Mouse (Mus musculus) embryonic facial prominence, embryonic 10.5 days (tissue): ENCODE measurements around the gene Ap1g2. TPM values are rescaled to one million over a fixed set of nuclear protein-coding genes. Genes with fewer than 3 reads are reported as not detected.

Experiments
- DNase-seq: peaks from one replicate; pipeline ENCODE4 v3.0.0-alpha.2; 2017; ENCODE audit warnings: low spot score
- H3K27ac ChIP-seq: fragments of 300-500 bp; sonication (generic); replicated peaks from 2 replicates; pipeline ENCODE4 v1.5.1; 2016; ENCODE audit warnings: mild to moderate bottlenecking
- H3K27me3 ChIP-seq: fragments of 300-500 bp; sonication (generic); replicated peaks from 2 replicates; pipeline ENCODE4 v1.6.1; 2016; ENCODE audit warnings: low read depth, mild to moderate bottlenecking; ENCODE audit not compliant: poor library complexity, severe bottlenecking
- H3K36me3 ChIP-seq: fragments of 300-500 bp; sonication (generic); replicated peaks from 2 replicates; pipeline ENCODE4 v1.6.1; 2016; ENCODE audit warnings: mild to moderate bottlenecking, moderate library complexity
- H3K4me1 ChIP-seq: fragments of 300-500 bp; sonication (generic); 2 replicates; pipeline ENCODE4 v1.6.1; 2016
- H3K4me3 ChIP-seq: fragments of 300-500 bp; sonication (generic); 2 replicates; pipeline ENCODE4 v1.5.1; 2016; ENCODE audit warnings: mild to moderate bottlenecking, moderate library complexity
- H3K9me3 ChIP-seq: fragments of 300-500 bp; sonication (generic); 2 replicates; pipeline ENCODE4 v1.6.1; 2016; ENCODE audit warnings: mild to moderate bottlenecking
- WGBS: fragments of 180-500 bp; shearing (Covaris S2); methylation state at CpG from one replicate; pipeline ENCODE4 v1.1.7; 2016; 5-methylcytosine and 5-hydroxymethylcytosine counted together
- polyA plus RNA-seq: library from polyadenylated mRNA; unstranded; fragments of >200 nt; fragmentation: Nextera tagmentation; extraction: Ambion mirVana; gene quantifications from 2 replicates; pipeline ENCODE4 v1.2.1, GENCODE M21; 2016

Gene Ap1g2
- polyA plus RNA-seq, 1 experiment from 2014 or later, result 15.8 TPM

- 9% methylated on average over 21 of the region's 21 CpGs for WGBS
- DNase-seq, result no peak
- peaks cover 63% of the 10 kb centered on the region for H3K4me1 ChIP-seq
- H3K27me3 ChIP-seq, result peaks cover 73% of the 10 kb centered on the region
- H3K4me3 ChIP-seq, result peak overlapping the region; percentile 45
- peak overlapping the region; percentile 44; the same call in 1 of the 2 replicates for H3K27ac ChIP-seq
- no peaks in the 10 kb centered on the region for H3K9me3 ChIP-seq
- H3K36me3 ChIP-seq, result no peaks in the 10 kb centered on the region
These were observed 2.9 kb upstream of the Ap1g2 start for GRCm38 (mm10) chr14:55109048-55109873.

- H3K4me1 ChIP-seq, result peaks cover 55% of the 10 kb centered on the region
These were observed 1.9 kb upstream of the Ap1g2 start for GRCm38 (mm10) chr14:55108202-55108870.

GRCm38 (mm10) chr14:55106990-55107389 lies 597 bp upstream of the Ap1g2 start:
- Histone ChIP-seq H3K27me3 (peaks cover 50% of the 10 kb centered on the region), H3K4me3 (peak overlapping the region; percentile 65; the same call in 1 of the 2 replicates), H3K27ac (no peak overlapping the region), H3K9me3 (no peaks in the 10 kb centered on the region), H3K4me1 (peaks cover 57% of the 10 kb centered on the region), H3K36me3 (peaks cover 10% of the 10 kb centered on the region; the same call in 1 of the 2 replicates)
- WGBS, result 63% methylated on average over 8 of the region's 8 CpGs
- no peak for DNase-seq

More at GRCm38 (mm10) chr14:55108202-55108870, 1.9 kb upstream of the Ap1g2 start:
- no peak for DNase-seq
- Histone ChIP-seq H3K4me3 (no peak overlapping the region), H3K36me3 (0 out of 2 replicates have a peak, but pooled peaks cover 2% of the 10 kb centered on the region), H3K27me3 (peaks cover 63% of the 10 kb centered on the region), H3K27ac (no peak overlapping the region), H3K9me3 (no peaks in the 10 kb centered on the region)
- 36% methylated on average over 9 of the region's 9 CpGs for WGBS

GRCm38 (mm10) chr14:55105386-55105785 lies 1.0 kb downstream of the Ap1g2 start:
- no peaks in the 10 kb centered on the region for H3K9me3 ChIP-seq
- H3K4me1 ChIP-seq, result peaks cover 57% of the 10 kb centered on the region
- no peak for DNase-seq
- WGBS, result 5% methylated on average over 7 of the region's 7 CpGs
- peaks cover 19% of the 10 kb centered on the region for H3K36me3 ChIP-seq
- H3K4me3 ChIP-seq, result peak overlapping the region; percentile 65
- H3K27me3 ChIP-seq, result peaks cover 34% of the 10 kb centered on the region
- H3K27ac ChIP-seq, result peak overlapping the region; percentile 85

GRCm38 (mm10) chr14:55104365-55104764 lies 2.0 kb downstream of the Ap1g2 start:
- Histone ChIP-seq H3K4me3 (no peak overlapping the region), H3K9me3 (no peaks in the 10 kb centered on the region), H3K36me3 (peaks cover 24% of the 10 kb centered on the region), H3K4me1 (peaks cover 48% of the 10 kb centered on the region), H3K27me3 (peaks cover 24% of the 10 kb centered on the region), H3K27ac (no peak overlapping the region)
- 86% methylated on average over 18 of the region's 18 CpGs for WGBS
- DNase-seq, result no peak

GRCm38 (mm10) chr14:55102253-55102785 lies 4.1 kb downstream of the Ap1g2 start:
- 81% methylated on average over 15 of the region's 15 CpGs for WGBS

GRCm38 (mm10) chr14:55101592-55101991 lies 4.8 kb downstream of the Ap1g2 start:
- Histone ChIP-seq H3K36me3 (peaks cover 49% of the 10 kb centered on the region), H3K4me3 (no peak overlapping the region), H3K27me3 (no peaks in the 10 kb centered on the region; the same call in 1 of the 2 replicates), H3K4me1 (peaks cover 35% of the 10 kb centered on the region), H3K9me3 (no peaks in the 10 kb centered on the region), H3K27ac (no peak overlapping the region)
- DNase-seq, result peak; percentile 60
- 53% methylated on average over 4 of the region's 4 CpGs for WGBS

More at GRCm38 (mm10) chr14:55102253-55102785, 4.1 kb downstream of the Ap1g2 start:
- H3K27ac ChIP-seq, result 0 out of 2 replicates have a peak overlapping the region, but pooled peaks have one; percentile 14
- H3K9me3 ChIP-seq, result no peaks in the 10 kb centered on the region
- H3K27me3 ChIP-seq, result peaks cover 3% of the 10 kb centered on the region; the same call in 1 of the 2 replicates
- peaks cover 42% of the 10 kb centered on the region for H3K36me3 ChIP-seq
- DNase-seq, result no peak
- no peak overlapping the region for H3K4me3 ChIP-seq
- H3K4me1 ChIP-seq, result peaks cover 34% of the 10 kb centered on the region

GRCm38 (mm10) chr14:55098067-55098466 lies 8.3 kb downstream of the Ap1g2 start:
- Histone ChIP-seq H3K36me3 (peaks cover 44% of the 10 kb centered on the region), H3K4me1 (peaks cover 41% of the 10 kb centered on the region), H3K4me3 (no peak overlapping the region), H3K27me3 (0 out of 2 replicates have a peak, but pooled peaks cover 5% of the 10 kb centered on the region), H3K9me3 (no peaks in the 10 kb centered on the region), H3K27ac (no peak overlapping the region)
- WGBS, result 65% methylated on average over 4 of the region's 4 CpGs
- peak; percentile 55 for DNase-seq

GRCm38 (mm10) chr14:55097646-55098045 lies 8.7 kb downstream of the Ap1g2 start:
- Histone ChIP-seq H3K27ac (peak overlapping the region; percentile 16; the same call in 1 of the 2 replicates), H3K4me1 (peaks cover 41% of the 10 kb centered on the region), H3K4me3 (no peak overlapping the region), H3K9me3 (no peaks in the 10 kb centered on the region), H3K27me3 (0 out of 2 replicates have a peak, but pooled peaks cover 5% of the 10 kb centered on the region), H3K36me3 (peaks cover 44% of the 10 kb centered on the region)
- 67% methylated on average over 10 of the region's 10 CpGs for WGBS
- no peak for DNase-seq

- 62% methylated on average over 9 of the region's 9 CpGs for WGBS
These were observed 9.8 kb downstream of the Ap1g2 start for GRCm38 (mm10) chr14:55096573-55097087.

GRCm38 (mm10) chr14:55095671-55096070 lies 10.7 kb downstream of the Ap1g2 start:
- peaks cover 9% of the 10 kb centered on the region for H3K27me3 ChIP-seq
- H3K4me1 ChIP-seq, result peaks cover 51% of the 10 kb centered on the region
- WGBS, result 74% methylated on average over 12 of the region's 12 CpGs
- DNase-seq, result no peak
- H3K36me3 ChIP-seq, result peaks cover 33% of the 10 kb centered on the region
- H3K4me3 ChIP-seq, result peak overlapping the region; percentile 77
- H3K9me3 ChIP-seq, result no peaks in the 10 kb centered on the region
- peak overlapping the region; percentile 93 for H3K27ac ChIP-seq

More at GRCm38 (mm10) chr14:55096573-55097087, 9.8 kb downstream of the Ap1g2 start:
- peak overlapping the region; percentile 16; the same call in 1 of the 2 replicates for H3K27ac ChIP-seq
- H3K4me3 ChIP-seq, result peak overlapping the region; percentile 21; the same call in 1 of the 2 replicates
- DNase-seq, result no peak
- peaks cover 39% of the 10 kb centered on the region for H3K36me3 ChIP-seq
- no peaks in the 10 kb centered on the region for H3K9me3 ChIP-seq
- 0 out of 2 replicates have a peak, but pooled peaks cover 5% of the 10 kb centered on the region for H3K27me3 ChIP-seq
- peaks cover 42% of the 10 kb centered on the region for H3K4me1 ChIP-seq

GRCm38 (mm10) chr14:55095263-55095662 lies 11.1 kb downstream of the Ap1g2 start:
- WGBS, result 58% methylated on average over 9 of the region's 9 CpGs
- no peaks in the 10 kb centered on the region for H3K9me3 ChIP-seq
- no peak for DNase-seq
- H3K36me3 ChIP-seq, result peaks cover 30% of the 10 kb centered on the region
- H3K27me3 ChIP-seq, result peaks cover 13% of the 10 kb centered on the region
- peak overlapping the region; percentile 77 for H3K4me3 ChIP-seq
- H3K27ac ChIP-seq, result peak overlapping the region; percentile 93
- peaks cover 55% of the 10 kb centered on the region for H3K4me1 ChIP-seq
